Mouse (Mus musculus): Measurements from ENCODE around the gene Ucp1. TPM values are rescaled to one million over a fixed set of nuclear protein-coding genes. Genes with fewer than 3 reads are reported as not detected.

Gene Ucp1
- polyA plus RNA-seq (2014; fragmentation: Illumina TruSeq; extraction: RNeasy Lipid Tissue Mini Kit (QIAGEN cat#74804); ENCODE audit: insufficient read depth, low read depth, low replicate concordance) = 27.4 TPM

GRCm38 (mm10) chr8:83290176-83290575 lies at the start of gene Ucp1:
Ucp1 (plus strand) TSS chr8:83290352.

GRCm38 (mm10) chr8:83331899-83332697 lies 41.9 kb downstream of the Ucp1 start, which contains the start of gene Elmod2:
Elmod2 (minus strand) TSS chr8:83332486.

Other genes with a start within 250 kb of the Ucp1 start
- gene Tbc1d9, start 125.0 kb upstream of the Ucp1 start, polyA plus RNA-seq (2014; fragmentation: Illumina TruSeq; extraction: RNeasy Lipid Tissue Mini Kit (QIAGEN cat#74804); ENCODE audit: insufficient read depth, low read depth, low replicate concordance) = 5.6 TPM
- gene Gm10645, start 124.2 kb upstream of the Ucp1 start, polyA plus RNA-seq (2014; fragmentation: Illumina TruSeq; extraction: RNeasy Lipid Tissue Mini Kit (QIAGEN cat#74804); ENCODE audit: insufficient read depth, low read depth, low replicate concordance) = not detected
- gene Elmod2, start 42.1 kb downstream of the Ucp1 start, polyA plus RNA-seq (2014; fragmentation: Illumina TruSeq; extraction: RNeasy Lipid Tissue Mini Kit (QIAGEN cat#74804); ENCODE audit: insufficient read depth, low read depth, low replicate concordance) = 4.9 TPM
- not detected for gene Mgat4d, start 58.1 kb downstream of the Ucp1 start, polyA plus RNA-seq (2014; fragmentation: Illumina TruSeq; extraction: RNeasy Lipid Tissue Mini Kit (QIAGEN cat#74804); ENCODE audit: insufficient read depth, low read depth, low replicate concordance)
- not detected for gene Clgn, start 99.5 kb downstream of the Ucp1 start, polyA plus RNA-seq (2014; fragmentation: Illumina TruSeq; extraction: RNeasy Lipid Tissue Mini Kit (QIAGEN cat#74804); ENCODE audit: insufficient read depth, low read depth, low replicate concordance)
- gene Scoc, start 168.0 kb downstream of the Ucp1 start, polyA plus RNA-seq (2014; fragmentation: Illumina TruSeq; extraction: RNeasy Lipid Tissue Mini Kit (QIAGEN cat#74804); ENCODE audit: insufficient read depth, low read depth, low replicate concordance) = 53.7 TPM
- not detected for gene Olfr370, start 245.4 kb downstream of the Ucp1 start, polyA plus RNA-seq (2014; fragmentation: Illumina TruSeq; extraction: RNeasy Lipid Tissue Mini Kit (QIAGEN cat#74804); ENCODE audit: insufficient read depth, low read depth, low replicate concordance)